In genomic region chr14:21052112-21052780, GRCm38 (mm10) we compare ENCODE assay signal across 8 mouse cellular contexts. TPM values are rescaled to one million over a fixed set of nuclear protein-coding genes. Genes with fewer than 3 reads are reported as not detected.
DNase-seq lines count a peak whose midpoint lies in the region; ATAC-seq and TF ChIP-seq lines count a peak whose summit lies in the region.

Gene Ap3m1 (minus strand): TSS chr14:21052508.
Gene Adk (plus strand): TSS chr14:21052574.

- DNase-seq in 3134 (ENCODE audit: extremely low read depth, insufficient read length, low spot score), result peak; percentile 98
- peak; percentile 93 to 95 for DNase-seq in adrenal gland, postnatal 36 days
- DNase-seq in heart, adult 18-20 months, result peak; percentile 95 to 96
- peak; percentile 96 for DNase-seq in kidney, adult 2 months
- DNase-seq in spleen, adult 2 months (ENCODE audit: low read depth in 1 of 2, low spot score in 2 of 2), result peak; percentile 89 to 94

- TF ChIP-seq POLR2A in kidney, adult 2 months (IDR thresholded peaks at IDR 0.05; ENCODE audit: low read depth, low read length), result peak; percentile 15
- TF ChIP-seq POLR2A in spleen, adult 2 months (IDR thresholded peaks at IDR 0.05; ENCODE audit: low read depth, low read length), result peak; percentile 39

- no peak for TF ChIP-seq CTCF in kidney, adult 2 months (conservative IDR thresholded peaks at IDR 0.05; ENCODE audit: insufficient read depth, insufficient read length, low read depth, low read length)
- TF ChIP-seq CTCF in spleen, adult 2 months (IDR thresholded peaks at IDR 0.05; ENCODE audit: extremely low read depth, insufficient read depth, insufficient read length, insufficient replicate concordance), result no peak

- no peaks in the 10 kb centered on the region for H3K27me3 ChIP-seq in embryonic facial prominence, embryonic 13.5 days
- no peaks in the 10 kb centered on the region for H3K27me3 ChIP-seq in kidney, adult 2 months (replicated peaks; ENCODE audit: control insufficient read depth, insufficient read depth, low read length)
- no peaks in the 10 kb centered on the region for H3K27me3 ChIP-seq in limb, embryonic 12.5 days
- no peaks in the 10 kb centered on the region for H3K27me3 ChIP-seq in midbrain, embryonic 15.5 days (replicated peaks)
- no peaks in the 10 kb centered on the region for H3K27me3 ChIP-seq in spleen, adult 2 months (ENCODE audit: control insufficient read depth, insufficient read depth, low read length)

- peak within 1 kb of the TSS; percentile 69 for H3K4me3 ChIP-seq in embryonic facial prominence, embryonic 13.5 days
- peak within 1 kb of the TSS; percentile 82 for H3K4me3 ChIP-seq in kidney, adult 2 months (ENCODE audit: insufficient read depth, low read depth, low read length)
- peak within 1 kb of the TSS; percentile 87 for H3K4me3 ChIP-seq in limb, embryonic 12.5 days (replicated peaks)
- H3K4me3 ChIP-seq in midbrain, embryonic 15.5 days, result peak within 1 kb of the TSS; percentile 82
- peak within 1 kb of the TSS; percentile 81 for H3K4me3 ChIP-seq in spleen, adult 2 months (ENCODE audit: extremely low read depth, insufficient read depth, insufficient read length)

- peak within 1 kb of the TSS; percentile 92 for H3K27ac ChIP-seq in embryonic facial prominence, embryonic 13.5 days
- H3K27ac ChIP-seq in kidney, adult 2 months (ENCODE audit: insufficient read depth, low read depth, low read length), result peak within 1 kb of the TSS; percentile 91
- H3K27ac ChIP-seq in limb, embryonic 12.5 days, result peak within 1 kb of the TSS; percentile 91
- peak within 1 kb of the TSS; percentile 97 for H3K27ac ChIP-seq in midbrain, embryonic 15.5 days
- peak within 1 kb of the TSS; percentile 95 for H3K27ac ChIP-seq in spleen, adult 2 months (ENCODE audit: insufficient read depth, low read length)

- H3K9ac ChIP-seq in embryonic facial prominence, embryonic 13.5 days, result peak within 1 kb of the TSS; percentile 80
- peak within 1 kb of the TSS; percentile 78 for H3K9ac ChIP-seq in limb, embryonic 12.5 days (replicated peaks)
- H3K9ac ChIP-seq in midbrain, embryonic 15.5 days, result peak within 1 kb of the TSS; percentile 76

- under 1% methylated on average over 48 of the region's 48 CpGs for WGBS in embryonic facial prominence, embryonic 13.5 days
- under 1% methylated on average over 48 of the region's 48 CpGs for WGBS in kidney, adult 2 months
- WGBS in limb, embryonic 12.5 days, result under 1% methylated on average over 48 of the region's 48 CpGs
- WGBS in midbrain, embryonic 15.5 days, result 0% methylated on average over 48 of the region's 48 CpGs
- under 1% methylated on average over 48 of the region's 48 CpGs for WGBS in spleen, adult 2 months

- H3K4me2 ChIP-seq in embryonic facial prominence, embryonic 13.5 days, result peak within 1 kb of the TSS; percentile 92
- peak within 1 kb of the TSS; percentile 85 for H3K4me2 ChIP-seq in limb, embryonic 12.5 days
- H3K4me2 ChIP-seq in midbrain, embryonic 15.5 days, result peak within 1 kb of the TSS; percentile 93

- H3K9me3 ChIP-seq in embryonic facial prominence, embryonic 13.5 days, result no peaks in the 10 kb centered on the region
- H3K9me3 ChIP-seq in limb, embryonic 12.5 days, result no peaks in the 10 kb centered on the region
- H3K9me3 ChIP-seq in midbrain, embryonic 15.5 days, result no peaks in the 10 kb centered on the region

- ATAC-seq in embryonic facial prominence, embryonic 13.5 days (ENCODE audit: insufficient number of reproducible peaks, insufficient read depth, low FRiP score, low TSS enrichment, low read depth), result peak; percentile 99
- peak; percentile 99 for ATAC-seq in limb, embryonic 12.5 days (ENCODE audit: insufficient number of reproducible peaks, insufficient read depth, low FRiP score, low TSS enrichment, low read depth)
- ATAC-seq in midbrain, embryonic 15.5 days (replicated peaks), result peak; percentile 98

- no peaks in the 10 kb centered on the region for H3K36me3 ChIP-seq in embryonic facial prominence, embryonic 13.5 days
- H3K36me3 ChIP-seq in kidney, adult 2 months (ENCODE audit: control insufficient read depth, insufficient read depth, low read length), result no peaks in the 10 kb centered on the region
- no peaks in the 10 kb centered on the region for H3K36me3 ChIP-seq in limb, embryonic 12.5 days
- no peaks in the 10 kb centered on the region for H3K36me3 ChIP-seq in midbrain, embryonic 15.5 days (replicated peaks)
- no peaks in the 10 kb centered on the region for H3K36me3 ChIP-seq in spleen, adult 2 months (ENCODE audit: control insufficient read depth, insufficient read depth, low read length)

- H3K4me1 ChIP-seq in embryonic facial prominence, embryonic 13.5 days, result peaks cover 3% of the 10 kb centered on the region
- H3K4me1 ChIP-seq in kidney, adult 2 months (ENCODE audit: control insufficient read depth, insufficient read depth, low read length), result peaks cover 3% of the 10 kb centered on the region; the same call in 1 of the 2 replicates
- H3K4me1 ChIP-seq in limb, embryonic 12.5 days (replicated peaks), result 0 out of 2 replicates have a peak, but pooled peaks cover 3% of the 10 kb centered on the region
- peaks cover 16% of the 10 kb centered on the region for H3K4me1 ChIP-seq in midbrain, embryonic 15.5 days
- H3K4me1 ChIP-seq in spleen, adult 2 months (ENCODE audit: control insufficient read depth, insufficient read depth, insufficient read length), result no peaks in the 10 kb centered on the region

RNA-seq across cellular contexts. Expression of gene Ap3m1, which starts in this region (rescaled TPM):
- total RNA-seq in adrenal gland, postnatal 36 days (2021), result 10 to 100 TPM; 97.2 to 98.8 TPM
- polyA plus RNA-seq in embryonic facial prominence, embryonic 13.5 days (2015; fragmentation: Nextera tagmentation; extraction: Ambion mirVana), result 69.4 and 81.7 TPM in 2 replicates
- total RNA-seq in heart, adult 18-20 months (2021), result 10 to 100 TPM; 48.1 to 48.8 TPM
- polyA plus RNA-seq in kidney, adult 2 months (2012; rRNA removed), result 23.5 and 25.5 TPM in 2 replicates
- 75.0 and 79.9 TPM in 2 replicates for polyA plus RNA-seq in limb, embryonic 12.5 days (2016; fragmentation: Nextera tagmentation; extraction: Ambion mirVana)
- polyA plus RNA-seq in midbrain, embryonic 15.5 days (2015; fragmentation: Nextera tagmentation; extraction: Ambion mirVana), result 78.2 and 80.9 TPM in 2 replicates
- polyA plus RNA-seq in spleen, adult 2 months (2012; rRNA removed), result 9.5 and 10.6 TPM in 2 replicates

RNA-seq across cellular contexts. Expression of gene Adk, which starts in this region (rescaled TPM):
- 100 to 1,000 TPM; 114 to 134 TPM for total RNA-seq in adrenal gland, postnatal 36 days (2021)
- 162 and 168 TPM in 2 replicates for polyA plus RNA-seq in embryonic facial prominence, embryonic 13.5 days (2015; fragmentation: Nextera tagmentation; extraction: Ambion mirVana)
- 100 to 1,000 TPM; 228 to 242 TPM for total RNA-seq in heart, adult 18-20 months (2021)
- polyA plus RNA-seq in kidney, adult 2 months (2012; rRNA removed), result 92.5 and 121 TPM in 2 replicates
- polyA plus RNA-seq in limb, embryonic 12.5 days (2016; fragmentation: Nextera tagmentation; extraction: Ambion mirVana), result 155 TPM in 2 replicates
- 34.8 and 38.4 TPM in 2 replicates for polyA plus RNA-seq in midbrain, embryonic 15.5 days (2015; fragmentation: Nextera tagmentation; extraction: Ambion mirVana)
- 7.7 and 11.0 TPM in 2 replicates for polyA plus RNA-seq in spleen, adult 2 months (2012; rRNA removed)

Comparison
In these comparisons a context has a peak if more than half of its experiments do, and no peak if none do; other contexts are left out.
1. Peak in every context shown above with its lines: DNase-seq, ATAC-seq, H3K4me3 ChIP-seq and H3K27ac ChIP-seq.